Mouse (Mus musculus): Measurements from ENCODE around the gene Sipa1l3. TPM values are rescaled to one million over a fixed set of nuclear protein-coding genes. Genes with fewer than 3 reads are reported as not detected.

Sipa1l3 gene
- polyA plus RNA-seq, 1 experiment from 2014 or later = 9.7 TPM

DNA sequence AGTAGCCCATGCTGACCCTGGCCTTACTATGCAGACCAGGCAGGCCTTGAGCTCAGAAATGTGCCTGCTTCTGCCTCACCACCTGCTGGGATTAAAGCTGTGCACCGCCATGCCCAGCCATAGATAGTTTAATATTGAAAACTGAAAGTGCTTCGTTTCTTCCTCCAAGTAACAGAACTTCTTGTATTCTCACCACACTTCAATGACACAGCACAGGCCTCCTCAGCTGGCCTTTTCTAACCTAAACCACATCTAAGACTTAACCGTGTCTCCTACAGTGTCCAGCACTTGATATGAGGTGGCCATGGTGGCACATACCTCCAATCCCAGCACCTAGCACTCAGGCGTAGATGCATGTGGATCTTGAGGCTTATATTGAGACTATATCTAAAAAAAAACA is 248.0 kb downstream of the Sipa1l3 start:
- no peak overlapping the region for H3K4me2 ChIP-seq (replicated peaks; ENCODE audit: low read depth)
- H3K27me3 ChIP-seq (ENCODE audit: control insufficient read depth, insufficient read depth, low read length) = no peaks in the 10 kb centered on the region
- H3K4me1 ChIP-seq (replicated peaks; ENCODE audit: control insufficient read depth, insufficient read depth) = peaks cover 10% of the 10 kb centered on the region
- TF ChIP-seq CTCF (IDR thresholded peaks at IDR 0.05; ENCODE audit: low read depth) (no peak), EP300 (optimal IDR thresholded peaks at IDR 0.05) (no peak)
- H3K9me3 ChIP-seq (ENCODE audit: control insufficient read depth, low read length) = no peaks in the 10 kb centered on the region
- DNase-seq (ENCODE audit: low spot score) (no peak), ATAC-seq (ENCODE audit: low FRiP score, low TSS enrichment) (no peak)
- H3K27ac ChIP-seq (replicated peaks) = peak overlapping the region; percentile 45
- 72% methylated on average over 4 of the region's 4 CpGs for WGBS
- no peak overlapping the region for H3K4me3 ChIP-seq (ENCODE audit: low read depth, low read length)
- H3K36me3 ChIP-seq (ENCODE audit: control insufficient read depth, insufficient read depth, low read length) = no peaks in the 10 kb centered on the region
- no peak overlapping the region for H3K9ac ChIP-seq (ENCODE audit: low read length)

Other genes starting within 250 kb of the Sipa1l3 start
- gene Spint2, start 236.7 kb downstream of the Sipa1l3 start, polyA plus RNA-seq (2015; fragmentation: Nextera tagmentation; extraction: Ambion mirVana) = 638 and 692 TPM in 2 replicates
- 53.3 and 64.8 TPM in 2 replicates for gene Ppp1r14a, start 229.3 kb downstream of the Sipa1l3 start, polyA plus RNA-seq (2015; fragmentation: Nextera tagmentation; extraction: Ambion mirVana)
- gene Dpf1, start 214.7 kb downstream of the Sipa1l3 start, polyA plus RNA-seq (2015; fragmentation: Nextera tagmentation; extraction: Ambion mirVana) = 1.9 TPM in 2 replicates
- gene Catsperg2, start 208.4 kb upstream of the Sipa1l3 start, polyA plus RNA-seq (2015; fragmentation: Nextera tagmentation; extraction: Ambion mirVana) = 0.11 TPM in 1 of 2 replicates, not detected in the other
- gene Zfp84, start 249.9 kb upstream of the Sipa1l3 start, polyA plus RNA-seq (2015; fragmentation: Nextera tagmentation; extraction: Ambion mirVana) = 4.8 and 5.0 TPM in 2 replicates

Data from stomach, postnatal 0 days (tissue).